Mouse (Mus musculus): ENCODE results near the gene Hoxd8.

GRCm38 (mm10) chr2:74726551-74726950 lies 22.1 kb downstream of the Hoxd8 start, which contains the start of gene Gm28230:
- TF ChIP-seq CHD2 (IDR thresholded peaks at IDR 0.05; ENCODE audit: low read depth, low read length), result no peak
- TF ChIP-seq ZC3H11A (IDR thresholded peaks at IDR 0.05; ENCODE audit: borderline replicate concordance, low read depth, low read length), result no peak

Measured in ES-E14 (cell line).